ENCODE assay signal across 11 mouse cellular contexts in the genomic region with DNA sequence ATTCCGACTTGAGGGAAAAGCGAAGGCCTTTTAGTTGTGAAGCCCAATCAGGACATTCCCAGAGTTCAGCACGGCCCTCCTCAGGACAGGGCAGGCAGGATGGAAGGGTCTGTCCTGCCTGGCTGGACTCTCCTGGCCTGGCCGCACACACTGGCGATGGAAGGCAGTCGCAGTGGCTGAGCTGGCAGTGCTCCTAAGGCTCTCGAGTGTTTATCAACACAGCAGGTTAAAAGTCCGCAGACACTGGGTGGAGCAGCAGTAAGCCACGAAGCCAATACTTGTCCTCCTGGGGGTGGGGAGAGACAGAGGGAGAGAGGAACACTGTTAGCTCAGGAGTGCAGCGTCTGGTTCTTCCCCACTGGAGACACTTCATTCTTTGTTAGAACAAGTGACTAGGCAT.
DNase-seq lines count a peak whose midpoint lies in the region; ATAC-seq and TF ChIP-seq lines count a peak whose summit lies in the region.
"Had no signal": no experiment of that assay in that cellular context is flagged by ENCODE, and none has a peak within 500 bp of the region (broad histone marks: within the 10 kb centered on the region; RNA-seq: fewer than 3 reads in every experiment).

No protein-coding gene starts in this region.

- no peak overlapping the region for H3K4me2 ChIP-seq in forebrain, embryonic 15.5 days (replicated peaks)
- no peak overlapping the region for H3K4me2 ChIP-seq in forebrain, postnatal 0 days (ENCODE audit: low read depth)
- H3K4me2 ChIP-seq: limb, embryonic 12.5 days; neural tube, embryonic 13.5 days had no signal

- H3K9me3 ChIP-seq in forebrain, embryonic 15.5 days, result no peaks in the 10 kb centered on the region
- no peaks in the 10 kb centered on the region for H3K9me3 ChIP-seq in forebrain, postnatal 0 days (ENCODE audit: low read length)
- H3K9me3 ChIP-seq: limb, embryonic 12.5 days; neural tube, embryonic 13.5 days had no signal

- H3K4me3 ChIP-seq in forebrain, embryonic 15.5 days, result no peak overlapping the region
- no peak overlapping the region for H3K4me3 ChIP-seq in forebrain, postnatal 0 days (ENCODE audit: low read depth, low read length)
- H3K4me3 ChIP-seq: limb, embryonic 12.5 days; neural tube, embryonic 13.5 days had no signal

- H3K27ac ChIP-seq in forebrain, embryonic 15.5 days (replicated peaks), result no peak overlapping the region
- H3K27ac ChIP-seq in forebrain, postnatal 0 days (ENCODE audit: low read depth, low read length), result no peak overlapping the region
- H3K27ac ChIP-seq: limb, embryonic 12.5 days; neural tube, embryonic 13.5 days had no signal

- DNase-seq in adrenal gland, postnatal 10 days, result peak; percentile 33
- no peak for DNase-seq in adrenal gland, adult 18-20 months (ENCODE audit: low spot score in 2 of 2)
- peak; percentile 45 for DNase-seq in urinary bladder, postnatal 14 days (ENCODE audit: low spot score)
- DNase-seq in urinary bladder, postnatal 10 days (ENCODE audit: low spot score), result no peak
- DNase-seq in large intestine, adult 2 months (ENCODE audit: low read depth, low spot score), result peak; percentile 51
- DNase-seq in yolk sac, embryonic 10.5 days (ENCODE audit: low spot score), result peak; percentile 44
- DNase-seq in forebrain, postnatal 0 days, result no peak

- no peak overlapping the region for H3K9ac ChIP-seq in forebrain, embryonic 15.5 days (replicated peaks)
- no peak overlapping the region for H3K9ac ChIP-seq in forebrain, postnatal 0 days
- H3K9ac ChIP-seq: limb, embryonic 12.5 days; neural tube, embryonic 13.5 days had no signal

- ATAC-seq in forebrain, embryonic 15.5 days (replicated peaks), result no peak
- no peak for ATAC-seq in forebrain, postnatal 0 days
- ATAC-seq: Patski had no signal

- WGBS in large intestine, adult 2 months, result 17% methylated on average over 10 of the region's 10 CpGs
- WGBS in forebrain, embryonic 15.5 days, result 70% methylated on average over 10 of the region's 10 CpGs
- 62% methylated on average over 10 of the region's 10 CpGs for WGBS in forebrain, postnatal 0 days

- no peaks in the 10 kb centered on the region for H3K27me3 ChIP-seq in forebrain, embryonic 15.5 days
- no peaks in the 10 kb centered on the region for H3K27me3 ChIP-seq in forebrain, postnatal 0 days (ENCODE audit: insufficient read depth, low read length)
- H3K27me3 ChIP-seq: limb, embryonic 12.5 days; neural tube, embryonic 13.5 days; Patski had no signal

- no peak for TF ChIP-seq CTCF in forebrain, postnatal 0 days (IDR thresholded peaks at IDR 0.05; ENCODE audit: low read depth)

- H3K36me3 ChIP-seq in forebrain, embryonic 15.5 days, result no peaks in the 10 kb centered on the region
- no peaks in the 10 kb centered on the region for H3K36me3 ChIP-seq in forebrain, postnatal 0 days (ENCODE audit: insufficient read depth)
- H3K36me3 ChIP-seq: limb, embryonic 12.5 days had no signal

- peaks cover 13% of the 10 kb centered on the region for H3K4me1 ChIP-seq in forebrain, embryonic 15.5 days
- H3K4me1 ChIP-seq in forebrain, postnatal 0 days (ENCODE audit: insufficient read depth), result peaks cover 5% of the 10 kb centered on the region; the same call in 1 of the 2 replicates
- H3K4me1 ChIP-seq: limb, embryonic 12.5 days; neural tube, embryonic 13.5 days had no signal

Comparison
In these comparisons a context has a peak if more than half of its experiments do, and no peak if none do; other contexts are left out.
1. DNase-seq: peak in adrenal gland, postnatal 10 days (single experiment), urinary bladder, postnatal 14 days (single experiment), large intestine, adult 2 months (single experiment) and yolk sac, embryonic 10.5 days (single experiment); none in adrenal gland, adult 18-20 months (0 of 2), urinary bladder, postnatal 10 days (single experiment) and forebrain, postnatal 0 days (single experiment).